Mouse (Mus musculus): ENCODE measurements at regions not wholly inside any gene's neighbourhood (a gene's known extent, or its start where the extent isn't known, plus 50 kb on each side); places are given as distances from the start of the nearest gene placed in this dataset.

GRCm38 (mm10) chr8:100206557-100207349 is 790.5 kb upstream of the Cdh8 start:
- 48% methylated on average over 2 of the region's 2 CpGs for WGBS
- Histone ChIP-seq H3K27ac (replicated peaks; ENCODE audit: low read depth, low read length) (no peak overlapping the region), H3K27me3 (replicated peaks; ENCODE audit: control insufficient read depth, insufficient read depth, low read length) (no peaks in the 10 kb centered on the region), H3K9ac (ENCODE audit: low read depth, low read length) (no peak overlapping the region), H3K4me2 (ENCODE audit: low read depth, low read length) (no peak overlapping the region), H3K4me3 (ENCODE audit: low read depth, low read length) (no peak overlapping the region), H3K36me3 (ENCODE audit: control insufficient read depth, insufficient read depth, low read length) (no peaks in the 10 kb centered on the region), H3K9me3 (ENCODE audit: control insufficient read depth, low read length) (no peaks in the 10 kb centered on the region), H3K4me1 (ENCODE audit: control insufficient read depth, insufficient read depth, low read length) (no peaks in the 10 kb centered on the region)
- ATAC-seq (ENCODE audit: low read depth) (no peak), DNase-seq (ENCODE audit: low spot score) (no peak)

- Histone ChIP-seq H3K9me3 (ENCODE audit: control insufficient read depth, low read length) (no peaks in the 10 kb centered on the region), H3K4me2 (ENCODE audit: low read depth, low read length) (no peak overlapping the region), H3K4me3 (ENCODE audit: low read depth, low read length) (no peak overlapping the region), H3K27me3 (replicated peaks; ENCODE audit: control insufficient read depth, insufficient read depth, low read length) (no peaks in the 10 kb centered on the region), H3K4me1 (ENCODE audit: control insufficient read depth, insufficient read depth, low read length) (no peaks in the 10 kb centered on the region), H3K36me3 (ENCODE audit: control insufficient read depth, insufficient read depth, low read length) (no peaks in the 10 kb centered on the region), H3K27ac (replicated peaks; ENCODE audit: low read depth, low read length) (no peak overlapping the region), H3K9ac (ENCODE audit: low read depth, low read length) (no peak overlapping the region)
- no peak for ATAC-seq (ENCODE audit: low read depth)
- 78% methylated on average over 2 of the region's 2 CpGs for WGBS
- no peak for DNase-seq (ENCODE audit: low spot score)
These were observed 777.0 kb upstream of the Cdh8 start for GRCm38 (mm10) chr8:100193228-100193627.

DNA sequence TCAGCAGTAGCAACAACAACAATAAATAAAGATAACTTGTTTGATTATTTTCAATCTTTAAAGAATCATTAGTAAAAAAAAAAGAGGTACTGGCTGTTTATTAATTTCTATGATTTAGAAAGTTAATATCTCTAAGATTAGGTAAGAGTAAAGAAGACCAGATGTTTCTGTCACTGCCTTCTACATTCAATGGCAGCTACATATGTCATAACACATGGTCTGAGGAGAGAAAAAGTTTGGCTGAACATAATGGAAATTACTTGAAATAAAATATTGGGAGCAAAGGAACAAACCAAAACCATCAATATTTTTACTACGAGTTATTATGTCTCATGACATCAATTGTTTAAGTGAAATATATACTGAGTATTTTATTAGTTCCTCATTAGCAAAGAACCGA is 774.4 kb upstream of the Cdh8 start:
- no peak for ATAC-seq (ENCODE audit: low read depth)
- no peaks in the 10 kb centered on the region for H3K4me1 ChIP-seq (ENCODE audit: control insufficient read depth, insufficient read depth, low read length)
- no peak overlapping the region for H3K4me2 ChIP-seq (ENCODE audit: low read depth, low read length)
- no peak overlapping the region for H3K27ac ChIP-seq (replicated peaks; ENCODE audit: low read depth, low read length)
- 81% methylated on average over 2 of the region's 2 CpGs for WGBS
- H3K9me3 ChIP-seq (ENCODE audit: control insufficient read depth, low read length) = no peaks in the 10 kb centered on the region
- H3K36me3 ChIP-seq (ENCODE audit: control insufficient read depth, insufficient read depth, low read length) = no peaks in the 10 kb centered on the region
- no peak for DNase-seq (ENCODE audit: low spot score)
- no peaks in the 10 kb centered on the region for H3K27me3 ChIP-seq (replicated peaks; ENCODE audit: control insufficient read depth, insufficient read depth, low read length)
- no peak overlapping the region for H3K9ac ChIP-seq (ENCODE audit: low read depth, low read length)
- no peak overlapping the region for H3K4me3 ChIP-seq (ENCODE audit: low read depth, low read length)

GRCm38 (mm10) chr8:100187976-100188375 is 771.7 kb upstream of the Cdh8 start:
- no peaks in the 10 kb centered on the region for H3K27me3 ChIP-seq (replicated peaks; ENCODE audit: control insufficient read depth, insufficient read depth, low read length)
- ATAC-seq (ENCODE audit: low read depth) = no peak; the same call in 1 of the 2 replicates
- H3K4me3 ChIP-seq (ENCODE audit: low read depth, low read length) = no peak overlapping the region
- H3K9me3 ChIP-seq (ENCODE audit: control insufficient read depth, low read length) = no peaks in the 10 kb centered on the region
- H3K9ac ChIP-seq (ENCODE audit: low read depth, low read length) = no peak overlapping the region
- 82% methylated on average over 3 of the region's 3 CpGs for WGBS
- no peaks in the 10 kb centered on the region for H3K36me3 ChIP-seq (ENCODE audit: control insufficient read depth, insufficient read depth, low read length)
- no peaks in the 10 kb centered on the region for H3K4me1 ChIP-seq (ENCODE audit: control insufficient read depth, insufficient read depth, low read length)
- no peak overlapping the region for H3K4me2 ChIP-seq (ENCODE audit: low read depth, low read length)
- peak; percentile 3 for DNase-seq (ENCODE audit: low spot score)
- no peak overlapping the region for H3K27ac ChIP-seq (replicated peaks; ENCODE audit: low read depth, low read length)

DNA sequence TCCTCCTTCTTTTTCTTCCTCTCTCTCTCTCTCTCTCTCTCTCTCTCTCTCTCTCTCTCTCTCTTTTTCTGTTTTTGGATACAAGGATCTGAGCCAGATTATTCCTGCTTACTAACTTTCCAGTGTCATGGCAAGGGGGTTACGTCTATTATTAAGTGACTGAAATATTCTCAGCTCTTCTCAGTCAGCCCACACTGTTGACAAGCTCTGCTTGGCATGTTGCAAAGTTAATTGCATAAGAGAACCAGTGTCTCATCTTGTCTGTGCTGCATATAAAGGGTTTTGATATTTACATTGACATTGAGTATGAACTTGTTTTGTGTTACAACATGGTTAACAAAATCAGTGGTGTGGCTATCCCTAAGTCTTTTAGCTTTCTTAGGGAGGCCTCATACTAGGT is 760.2 kb upstream of the Cdh8 start:
- Histone ChIP-seq H3K36me3 (ENCODE audit: control insufficient read depth, insufficient read depth, low read length) (no peaks in the 10 kb centered on the region), H3K9me3 (ENCODE audit: control insufficient read depth, low read length) (no peaks in the 10 kb centered on the region), H3K27ac (replicated peaks; ENCODE audit: low read depth, low read length) (no peak overlapping the region), H3K4me2 (ENCODE audit: low read depth, low read length) (no peak overlapping the region), H3K9ac (ENCODE audit: low read depth, low read length) (no peak overlapping the region), H3K27me3 (replicated peaks; ENCODE audit: control insufficient read depth, insufficient read depth, low read length) (no peaks in the 10 kb centered on the region), H3K4me1 (ENCODE audit: control insufficient read depth, insufficient read depth, low read length) (no peaks in the 10 kb centered on the region), H3K4me3 (ENCODE audit: low read depth, low read length) (no peak overlapping the region)
- 83% methylated on average over 1 of the region's 1 CpGs for WGBS
- ATAC-seq (ENCODE audit: low read depth) (no peak), DNase-seq (ENCODE audit: low spot score) (no peak)

GRCm38 (mm10) chr8:100145411-100145810 is 729.1 kb upstream of the Cdh8 start:
- Histone ChIP-seq H3K27me3 (replicated peaks; ENCODE audit: control insufficient read depth, insufficient read depth, low read length) (no peaks in the 10 kb centered on the region), H3K4me3 (ENCODE audit: low read depth, low read length) (no peak overlapping the region), H3K27ac (replicated peaks; ENCODE audit: low read depth, low read length) (no peak overlapping the region), H3K9ac (ENCODE audit: low read depth, low read length) (no peak overlapping the region), H3K4me1 (ENCODE audit: control insufficient read depth, insufficient read depth, low read length) (no peaks in the 10 kb centered on the region), H3K4me2 (ENCODE audit: low read depth, low read length) (no peak overlapping the region), H3K9me3 (ENCODE audit: control insufficient read depth, low read length) (no peaks in the 10 kb centered on the region), H3K36me3 (ENCODE audit: control insufficient read depth, insufficient read depth, low read length) (no peaks in the 10 kb centered on the region)
- 78% methylated on average over 1 of the region's 1 CpGs for WGBS
- no peak for ATAC-seq (ENCODE audit: low read depth)
- peak; percentile 18 for DNase-seq (ENCODE audit: low spot score)

- ATAC-seq (ENCODE audit: low read depth) (no peak), DNase-seq (ENCODE audit: low spot score) (no peak)
- H3K4me3 ChIP-seq (ENCODE audit: low read depth, low read length) = no peak overlapping the region
- 67% methylated on average over 5 of the region's 5 CpGs for WGBS
- no peaks in the 10 kb centered on the region for H3K36me3 ChIP-seq (ENCODE audit: control insufficient read depth, insufficient read depth, low read length)
- no peak overlapping the region for H3K9ac ChIP-seq (ENCODE audit: low read depth, low read length)
- no peaks in the 10 kb centered on the region for H3K27me3 ChIP-seq (replicated peaks; ENCODE audit: control insufficient read depth, insufficient read depth, low read length)
- H3K9me3 ChIP-seq (ENCODE audit: control insufficient read depth, low read length) = no peaks in the 10 kb centered on the region
- no peaks in the 10 kb centered on the region for H3K4me1 ChIP-seq (ENCODE audit: control insufficient read depth, insufficient read depth, low read length)
- H3K4me2 ChIP-seq (ENCODE audit: low read depth, low read length) = no peak overlapping the region
- no peak overlapping the region for H3K27ac ChIP-seq (replicated peaks; ENCODE audit: low read depth, low read length)
These were observed 727.9 kb upstream of the Cdh8 start for GRCm38 (mm10) chr8:100144124-100144680.

- no peak overlapping the region for H3K9ac ChIP-seq (ENCODE audit: low read depth, low read length)
- H3K4me2 ChIP-seq (ENCODE audit: low read depth, low read length) = no peak overlapping the region
- no peaks in the 10 kb centered on the region for H3K36me3 ChIP-seq (ENCODE audit: control insufficient read depth, insufficient read depth, low read length)
- H3K27me3 ChIP-seq (replicated peaks; ENCODE audit: control insufficient read depth, insufficient read depth, low read length) = no peaks in the 10 kb centered on the region
- H3K9me3 ChIP-seq (ENCODE audit: control insufficient read depth, low read length) = no peaks in the 10 kb centered on the region
- no peak overlapping the region for H3K4me3 ChIP-seq (ENCODE audit: low read depth, low read length)
- ATAC-seq (ENCODE audit: low read depth) (no peak), DNase-seq (ENCODE audit: low spot score) (no peak)
- WGBS = 47% methylated on average over 11 of the region's 11 CpGs
- H3K27ac ChIP-seq (replicated peaks; ENCODE audit: low read depth, low read length) = no peak overlapping the region
- H3K4me1 ChIP-seq (ENCODE audit: control insufficient read depth, insufficient read depth, low read length) = no peaks in the 10 kb centered on the region
These were observed 688.4 kb upstream of the Cdh8 start for GRCm38 (mm10) chr8:100104412-100105365.
